In the genomic region with DNA sequence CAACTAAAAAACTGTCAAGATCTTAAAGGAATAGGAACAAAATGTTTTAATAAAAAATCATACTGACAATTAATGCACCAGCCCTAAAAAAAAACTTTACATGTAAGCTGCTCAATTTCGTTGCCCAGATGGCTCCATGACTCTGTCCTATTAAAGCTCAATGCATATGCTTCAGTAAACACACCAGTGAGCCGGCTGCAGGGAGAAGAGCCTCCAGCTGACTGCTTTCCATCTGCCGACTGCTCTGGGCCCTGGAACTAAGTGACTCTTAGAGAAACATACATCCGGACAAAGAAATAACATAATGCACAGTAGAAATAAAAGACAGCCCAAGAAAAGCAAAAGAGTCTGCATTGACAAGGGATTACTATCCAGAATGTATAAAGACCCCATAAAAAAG, we compare ENCODE assay signal across 16 mouse cellular contexts. TPM values are rescaled to one million over a fixed set of nuclear protein-coding genes. Genes with fewer than 3 reads are reported as not detected.
DNase-seq lines count a peak whose midpoint lies in the region; TF ChIP-seq lines count a peak whose summit lies in the region.
"Had no signal": no experiment of that assay in that cellular context is flagged by ENCODE, and none has a peak within 500 bp of the region (broad histone marks: within the 10 kb centered on the region; RNA-seq: fewer than 3 reads in every experiment).

No protein-coding gene starts in this region.

- H3K4me3 ChIP-seq in thymus, adult 2 months (ENCODE audit: control insufficient read depth, insufficient read depth, low read length) = no peak overlapping the region
- H3K4me3 ChIP-seq: gastrocnemius, adult 2 months; liver, embryonic 13.5 days; myocyte had no signal

- peaks cover 2% of the 10 kb centered on the region; the same call in 1 of the 2 replicates for H3K4me1 ChIP-seq in thymus, adult 2 months (replicated peaks; ENCODE audit: control insufficient read depth, insufficient read depth, low read length)
- H3K4me1 ChIP-seq: liver, embryonic 13.5 days had no signal

- no peak for TF ChIP-seq CTCF in brain, embryonic 14.5 days (IDR thresholded peaks at IDR 0.05; ENCODE audit: borderline replicate concordance, extremely low read depth, insufficient read depth, insufficient read length)
- TF ChIP-seq CTCF in thymus, adult 2 months (IDR thresholded peaks at IDR 0.05; ENCODE audit: borderline replicate concordance, control insufficient read depth, extremely low read depth, insufficient read depth, low read length, poor library complexity) = no peak

- H3K27me3 ChIP-seq in thymus, adult 2 months (ENCODE audit: control insufficient read depth, insufficient read depth, low read length) = no peaks in the 10 kb centered on the region
- H3K27me3 ChIP-seq: liver, embryonic 13.5 days had no signal

- 94% methylated on average over 4 of the region's 4 CpGs for WGBS in thymus, adult 2 months

- TF ChIP-seq POLR2A in brain, embryonic 14.5 days (IDR thresholded peaks at IDR 0.05; ENCODE audit: borderline replicate concordance, extremely low read depth, insufficient read depth, insufficient read length, poor library complexity, severe bottlenecking) = no peak
- no peak for TF ChIP-seq POLR2A in thymus, adult 2 months (IDR thresholded peaks at IDR 0.05; ENCODE audit: control insufficient read depth, extremely low read depth, insufficient read depth, low read length, poor library complexity)

- H3K36me3 ChIP-seq in thymus, adult 2 months (ENCODE audit: control insufficient read depth, insufficient read depth, low read length) = no peaks in the 10 kb centered on the region
- H3K36me3 ChIP-seq: liver, embryonic 13.5 days had no signal

- H3K27ac ChIP-seq in thymus, adult 2 months (ENCODE audit: control insufficient read depth, insufficient read depth, low read length) = no peak overlapping the region
- H3K27ac ChIP-seq: gastrocnemius, adult 2 months; liver, embryonic 13.5 days had no signal

- DNase-seq in layer of hippocampus, adult 18-20 months (ENCODE audit: low spot score in 2 of 2) = peak; percentile 6 to 33
- no peak for DNase-seq in layer of hippocampus, postnatal 10 days (ENCODE audit: low spot score in 2 of 2)
- DNase-seq in Muller cell, postnatal 12 days (ENCODE audit: inconsistent ontology term) = peak; percentile 14
- DNase-seq in brain, embryonic 14.5 days (ENCODE audit: low read depth) = peak; percentile 83
- DNase-seq in cerebellum, postnatal 25 days = peak; percentile 70 to 80
- no peak for DNase-seq in thymus, adult 2 months
- DNase-seq in heart, postnatal 25 days (ENCODE audit: low spot score) = no peak
- no peak for DNase-seq in B cell, adult 2 months
- DNase-seq: adrenal gland, adult 8-10 months; gastrocnemius, adult 2 months; heart, postnatal 4 days; kidney, adult 2 months; kidney, postnatal 4 days; liver, embryonic 13.5 days; lung, postnatal 36 days had no signal

- intact Hi-C loops in heart, postnatal 25 days (cut with DNase I) = no loop called here

RNA-seq across cellular contexts. Expression of a gene that starts 30.2 kb away (rescaled TPM):
- 10 to 100 TPM; 23.6 to 27.0 TPM for total RNA-seq in layer of hippocampus, adult 18-20 months (2021)
- 10 to 100 TPM; 19.9 to 20.5 TPM for total RNA-seq in layer of hippocampus, postnatal 10 days (2021)
- 9.7 and 11.1 TPM in 2 replicates for polyA plus RNA-seq in brain, embryonic 14.5 days (2012; rRNA removed)
- polyA plus RNA-seq in thymus, adult 2 months (2012; rRNA removed) = 4.6 and 4.7 TPM in 2 replicates
- 10 to 100 TPM; 12.9 to 14.7 TPM for total RNA-seq in heart, postnatal 25 days (2021)

Comparison
In these comparisons a context has a peak if more than half of its experiments do, and no peak if none do; other contexts are left out.
1. DNase-seq: peak in layer of hippocampus, adult 18-20 months (2 of 2), Muller cell, postnatal 12 days (single experiment), brain, embryonic 14.5 days (single experiment) and cerebellum, postnatal 25 days (2 of 2); none in layer of hippocampus, postnatal 10 days (0 of 2), thymus, adult 2 months (single experiment), heart, postnatal 25 days (single experiment) and B cell, adult 2 months (0 of 2).